Mouse (Mus musculus) erythroblast, embryonic 14.5 days (primary cell): Measurements from ENCODE around the gene Cav2.

Experiments
- GATA1 ChIP-seq: IDR thresholded peaks from 2 replicates; pipeline ENCODE4 v1.6.1; 2012; ENCODE audit warnings: low read length, inconsistent platforms, mixed read lengths
- TAL1 ChIP-seq: IDR thresholded peaks from 3 replicates; pipeline ENCODE4 v1.6.1; 2012; ENCODE audit warnings: low read length, inconsistent platforms, mixed read lengths

- no peak for TF ChIP-seq TAL1
- no peak for TF ChIP-seq GATA1
Observed at GRCm38 (mm10) chr6:17306602-17307325, 25.8 kb downstream of the Cav2 start.
